Mouse (Mus musculus): ENCODE measurements at regions not wholly inside any gene's neighbourhood (a gene's known extent, or its start where the extent isn't known, plus 50 kb on each side); places are given as distances from the start of the nearest gene placed in this dataset.

DNA sequence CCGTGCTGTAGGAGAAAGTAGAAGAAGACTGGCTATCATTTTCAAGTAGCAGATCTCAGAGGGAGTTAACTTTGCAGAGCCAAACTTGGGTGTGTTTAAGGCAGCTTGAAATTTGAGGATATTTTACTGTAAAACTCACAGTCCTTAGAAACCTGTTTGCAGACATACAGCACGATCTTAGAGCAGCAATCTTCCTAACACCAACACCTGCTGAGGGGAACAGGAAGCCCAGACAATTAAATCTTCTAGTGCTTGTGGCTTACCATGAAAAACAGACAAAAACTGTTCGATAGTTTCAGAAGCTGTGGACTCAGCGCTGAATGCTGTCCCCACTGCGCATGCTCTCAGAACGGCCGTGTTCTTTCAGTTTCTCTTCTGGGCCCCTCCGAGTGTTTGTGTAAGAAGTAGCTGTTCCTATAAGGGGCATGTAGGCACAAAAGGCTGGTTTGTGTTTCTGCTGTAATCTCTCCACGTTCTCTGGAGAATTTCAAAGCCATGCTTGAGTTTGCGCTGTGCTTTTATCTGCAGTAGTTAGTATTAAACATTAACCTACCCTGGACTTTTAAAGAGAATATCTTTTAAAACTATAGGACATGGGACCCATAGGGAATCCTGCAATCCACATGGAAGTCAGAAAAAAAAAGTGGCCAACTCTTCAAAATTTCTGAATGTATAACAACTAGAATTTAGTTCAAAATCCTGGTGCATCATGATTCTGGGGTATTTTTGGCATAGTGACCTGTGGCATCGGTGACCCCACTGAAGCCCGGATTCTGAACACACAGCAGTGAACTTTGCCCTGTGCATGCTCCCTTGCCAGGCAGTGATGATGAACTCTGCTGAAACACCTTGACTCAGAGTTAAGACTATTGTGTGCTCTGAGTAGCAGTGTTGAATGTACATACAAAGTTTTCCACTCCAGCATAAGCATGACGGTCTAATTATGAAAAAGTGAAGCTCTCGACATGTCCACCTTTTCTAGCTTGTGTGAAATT lies 584.4 kb downstream of the Etnk1 start:
- no peak for DNase-seq (ENCODE audit: low spot score in 2 of 2)

DNA sequence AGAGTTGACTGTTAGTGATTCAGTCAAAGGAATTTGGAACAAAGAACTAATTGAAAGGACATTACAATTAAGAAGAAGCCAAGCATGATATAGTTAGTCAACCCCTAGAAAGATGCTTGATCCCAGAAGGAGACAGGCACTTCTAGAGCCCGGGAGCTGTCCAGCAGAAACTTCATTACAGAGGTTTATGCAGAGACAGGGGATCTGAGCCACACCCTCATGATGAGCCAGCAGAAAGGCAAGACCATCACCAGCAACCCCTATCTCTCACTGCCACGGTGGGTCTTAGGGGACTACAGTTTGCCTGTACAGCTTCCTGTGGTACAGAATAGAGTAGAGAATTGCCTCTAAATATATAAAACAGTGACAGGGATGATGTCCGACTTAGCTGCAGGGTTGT lies 590.4 kb downstream of the Etnk1 start:
- DNase-seq (ENCODE audit: low spot score in 2 of 2), result no peak

DNA sequence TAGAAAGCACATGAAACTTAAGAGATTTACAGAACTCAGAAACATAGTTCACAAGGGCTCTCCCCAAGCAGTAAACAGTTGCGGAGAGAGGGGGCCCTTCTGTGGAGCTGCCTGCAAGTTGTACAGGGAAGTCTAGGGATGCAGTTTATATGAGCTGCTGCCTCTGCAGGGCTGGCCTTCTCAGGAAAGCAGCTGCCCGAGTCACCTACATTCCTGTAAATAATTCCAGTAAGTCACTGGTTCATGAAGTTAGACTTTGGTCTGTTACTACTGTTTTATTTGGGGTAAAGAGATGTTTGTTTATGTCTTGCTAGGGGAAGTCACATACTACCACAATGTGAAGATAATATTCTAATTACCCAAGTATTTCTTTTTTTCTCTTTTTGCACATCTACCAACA lies 601.1 kb downstream of the Etnk1 start:
- DNase-seq (ENCODE audit: low spot score in 2 of 2), result no peak

Data from left cerebral cortex, adult 9 months (tissue).